Mouse (Mus musculus): Measurements from ENCODE around the gene Acer2.
"Not testable (repeated sequence)": the region's sequence is repeated elsewhere in the genome, so short reads cannot be mapped to it uniquely, and the experiment has no call there.

Gene Acer2

GRCm38 (mm10) chr4:86874146-86874847 lies at the start of gene Acer2:
Gene Acer2 (plus strand): TSS chr4:86874396.
- DNase-seq = peak; percentile 98

GRCm38 (mm10) chr4:86825143-86825542 lies 49.1 kb upstream of the Acer2 start:
- no peak for DNase-seq

DNA sequence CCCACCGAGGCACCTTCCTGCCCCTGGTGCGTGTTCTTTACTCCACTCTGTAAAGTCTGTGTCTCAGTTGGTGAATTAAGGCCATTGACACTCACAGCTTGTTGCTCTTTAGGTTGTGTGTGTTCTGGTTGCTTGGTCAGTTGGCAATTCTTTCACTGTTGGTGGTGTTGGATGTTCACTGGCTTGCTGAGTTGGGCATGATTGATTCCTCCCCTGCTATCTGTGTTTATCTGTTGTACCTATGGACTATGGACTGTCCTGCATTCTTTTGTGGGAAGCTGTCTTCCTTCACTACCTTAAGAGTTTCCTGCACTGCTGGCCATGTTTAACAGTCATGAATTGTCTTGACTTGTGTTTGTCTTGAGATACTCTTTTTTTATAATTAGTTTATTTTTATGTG lies 42.3 kb upstream of the Acer2 start:
- no peak for DNase-seq

DNA sequence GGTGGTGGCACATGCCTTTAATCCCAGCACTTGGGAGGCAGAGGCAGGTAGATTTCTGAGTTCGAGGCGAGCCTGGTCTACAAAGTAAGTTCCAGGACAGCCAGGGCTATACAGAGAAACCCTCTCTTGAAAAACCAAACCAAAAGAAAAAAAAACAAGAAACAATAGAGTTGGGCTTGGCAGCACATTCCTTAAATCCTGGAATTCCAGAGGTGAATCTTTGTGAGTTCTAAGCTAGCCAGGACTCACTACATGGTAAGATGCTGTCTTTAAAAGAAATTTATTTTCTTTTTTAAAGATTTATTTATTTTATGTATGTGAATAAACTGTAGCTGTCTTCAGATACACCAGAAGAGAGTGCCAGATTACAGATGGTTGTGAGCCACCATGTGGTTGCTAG lies 33.1 kb upstream of the Acer2 start:
- DNase-seq = not testable (repeated sequence)

DNA sequence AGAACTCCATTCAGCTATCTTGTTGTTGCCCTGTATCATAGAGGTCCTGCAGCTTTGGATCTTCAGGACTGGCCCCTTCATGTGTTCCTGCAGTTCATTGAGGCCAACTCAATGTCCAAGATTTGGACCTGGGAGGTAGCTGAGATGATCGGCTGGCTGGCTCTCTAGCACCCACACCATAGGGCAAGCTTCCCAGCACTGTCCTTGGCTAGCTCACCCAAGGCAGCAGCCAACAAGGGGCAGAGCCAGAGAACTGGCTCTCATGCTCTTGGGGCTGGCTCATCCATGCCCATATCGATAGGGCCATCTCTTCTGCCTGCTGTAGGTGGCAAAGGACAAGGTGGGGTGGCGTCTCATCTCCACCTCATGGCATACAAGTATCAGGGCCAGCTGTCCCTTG lies 28.8 kb upstream of the Acer2 start:
- DNase-seq = no peak

DNA sequence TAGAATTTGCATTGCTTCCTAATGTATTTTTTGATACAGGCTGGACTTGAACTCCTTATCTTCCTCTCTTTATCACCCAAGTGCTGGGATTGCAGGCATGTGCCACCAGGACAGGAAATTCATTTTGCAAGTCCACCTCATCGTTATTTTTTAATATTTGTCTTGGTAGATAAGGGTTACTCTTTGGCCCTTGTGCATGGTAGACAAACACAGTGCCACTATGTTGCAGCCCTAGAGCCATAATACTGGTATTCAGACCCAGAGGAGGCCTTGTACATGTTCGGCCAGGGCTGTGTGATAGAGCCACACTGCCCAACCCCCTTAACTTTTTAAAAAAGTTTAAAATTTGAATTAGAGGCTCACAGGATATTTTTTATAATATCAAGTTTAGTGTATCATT lies 26.9 kb upstream of the Acer2 start:
- DNase-seq = no peak

- no peak for DNase-seq
Measured at GRCm38 (mm10) chr4:86851331-86851730, 22.9 kb upstream of the Acer2 start.

DNA sequence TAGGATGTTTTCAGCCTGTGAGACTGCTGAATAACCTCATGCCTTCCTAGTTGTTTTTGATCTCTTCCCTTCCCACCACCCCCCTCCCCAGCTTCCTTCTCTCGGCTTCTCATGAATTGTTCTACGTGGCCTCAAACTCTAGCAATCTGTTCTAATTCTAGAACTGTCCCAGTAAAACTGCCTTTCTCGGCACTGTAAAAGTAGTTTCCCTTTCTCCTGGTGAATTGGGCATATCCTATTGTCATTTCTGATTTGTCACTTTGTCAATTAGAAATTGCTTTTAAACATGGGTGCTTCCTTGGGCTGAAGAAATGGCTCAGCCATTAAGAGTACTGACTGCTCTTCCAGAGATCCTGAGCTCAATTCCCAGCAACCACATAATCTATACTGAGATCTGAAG lies 22.2 kb upstream of the Acer2 start:
- DNase-seq = no peak

DNA sequence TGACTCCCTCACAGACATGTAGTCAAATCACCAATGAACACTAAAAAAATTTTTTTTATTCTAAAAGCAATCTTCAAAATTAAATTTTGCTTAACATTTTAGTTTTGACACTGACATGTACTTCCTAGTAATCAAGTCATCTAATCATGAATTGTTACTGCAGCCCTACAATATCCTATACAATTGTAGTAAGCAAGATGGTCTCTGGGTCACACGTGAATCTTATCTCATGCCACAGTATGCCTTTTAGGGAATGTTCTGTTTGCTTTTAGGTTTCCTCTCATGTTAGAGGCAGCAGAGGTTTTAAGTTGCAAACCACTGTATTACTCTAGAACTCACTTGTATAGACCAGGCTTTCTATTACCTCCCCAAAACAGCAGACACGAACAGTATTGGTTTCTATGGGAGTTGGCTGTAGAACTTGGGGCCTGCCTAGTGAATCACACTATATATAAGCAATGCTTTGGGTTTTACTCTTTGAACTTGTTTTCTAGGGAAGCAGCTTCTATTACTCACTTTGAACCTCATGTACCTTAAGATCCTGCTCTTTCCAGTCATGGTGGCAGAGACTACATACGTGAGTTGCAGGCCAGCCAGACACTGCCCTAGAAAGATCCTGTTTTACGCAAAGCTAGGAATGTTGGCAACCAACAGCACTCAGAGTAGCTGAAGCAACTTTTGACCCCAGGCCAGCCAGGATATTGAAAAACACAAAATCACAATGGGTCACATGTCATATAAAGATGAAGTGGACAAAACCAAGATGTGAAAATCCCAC lies 21.2 kb upstream of the Acer2 start:
- DNase-seq = peak; percentile 20

- DNase-seq = no peak
Measured at GRCm38 (mm10) chr4:86856304-86857112, 17.7 kb upstream of the Acer2 start.

DNA sequence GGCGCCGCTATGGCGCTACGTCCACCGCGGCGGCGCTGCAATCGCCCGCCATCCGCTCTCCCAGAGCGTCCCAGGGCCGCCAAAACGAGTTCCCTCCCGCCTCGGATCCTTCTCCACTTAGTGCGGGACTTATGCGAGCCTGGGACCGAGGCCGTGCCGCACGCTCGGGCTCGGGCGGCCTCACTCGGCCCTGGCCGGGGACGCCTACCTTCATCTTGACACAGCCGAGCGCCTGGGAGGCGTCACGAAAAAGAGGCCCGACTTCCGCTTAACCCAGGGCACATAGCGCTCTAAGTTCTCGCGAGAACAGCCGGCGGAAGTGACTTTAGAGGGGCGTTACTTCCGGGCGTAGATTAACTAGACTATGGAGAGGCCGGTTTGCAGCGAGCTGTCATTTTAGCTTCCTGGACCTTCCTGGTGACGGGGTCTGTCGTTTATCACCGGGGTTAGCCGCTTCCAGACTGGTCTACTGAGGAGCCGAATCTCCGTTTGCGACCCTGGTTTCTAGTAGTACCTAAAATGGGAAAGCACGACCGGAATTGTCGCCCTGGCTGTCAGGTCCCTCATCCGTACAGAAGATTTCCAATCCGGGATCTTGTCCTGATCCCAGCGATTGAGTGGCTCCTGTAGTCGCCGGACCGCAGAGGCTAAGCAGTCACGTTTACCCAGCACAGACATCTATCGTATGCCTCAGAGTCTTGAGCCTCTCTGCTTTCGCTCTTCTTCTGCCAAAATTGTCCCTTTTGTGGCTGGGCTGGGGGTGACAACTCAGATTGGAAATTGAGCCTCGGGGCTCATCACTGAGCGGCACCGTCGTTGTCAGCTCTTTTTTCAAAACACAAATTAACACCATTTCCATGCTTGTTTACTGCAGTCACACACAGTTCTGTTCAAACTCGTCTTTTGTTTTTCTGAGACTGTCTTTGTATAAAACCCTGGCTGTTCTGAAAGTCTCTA lies 16.8 kb upstream of the Acer2 start, which contains the start of gene Rps6:
TSS of gene Rps6 (minus strand) at position 300 of the 957 bp plus-strand sequence.
- peak; percentile 97 for DNase-seq

GRCm38 (mm10) chr4:86858070-86858440 lies 16.1 kb upstream of the Acer2 start:
- no peak for DNase-seq

GRCm38 (mm10) chr4:86864087-86864486 lies 10.1 kb upstream of the Acer2 start:
- no peak for DNase-seq

GRCm38 (mm10) chr4:86871988-86872387 lies 2.2 kb upstream of the Acer2 start:
- DNase-seq = no peak

DNA sequence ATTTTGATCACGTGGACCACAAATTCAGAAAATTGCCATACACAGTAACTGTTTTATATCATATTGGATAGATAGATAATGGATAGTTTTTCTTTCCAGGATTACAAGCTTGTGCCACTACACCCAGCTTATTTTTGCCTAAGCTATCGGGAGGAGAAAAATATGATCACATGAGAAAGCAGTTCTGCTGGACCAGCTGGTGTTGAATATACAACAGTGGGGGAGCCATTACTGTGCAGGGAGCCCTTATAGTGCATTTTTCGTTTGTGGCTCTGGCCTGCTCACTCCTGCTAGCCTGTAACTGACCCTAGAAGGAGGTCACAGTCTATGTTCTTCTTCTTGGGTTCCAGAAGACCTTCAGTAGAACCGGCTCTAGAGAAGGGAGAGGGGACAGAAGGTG lies 1.1 kb upstream of the Acer2 start:
- DNase-seq = no peak

- no peak for DNase-seq
Measured at GRCm38 (mm10) chr4:86879477-86879876, 5.3 kb downstream of the Acer2 start.

- DNase-seq = no peak
Measured at GRCm38 (mm10) chr4:86881178-86881577, 7.0 kb downstream of the Acer2 start.

GRCm38 (mm10) chr4:86882413-86882812 lies 8.2 kb downstream of the Acer2 start:
- no peak for DNase-seq

DNA sequence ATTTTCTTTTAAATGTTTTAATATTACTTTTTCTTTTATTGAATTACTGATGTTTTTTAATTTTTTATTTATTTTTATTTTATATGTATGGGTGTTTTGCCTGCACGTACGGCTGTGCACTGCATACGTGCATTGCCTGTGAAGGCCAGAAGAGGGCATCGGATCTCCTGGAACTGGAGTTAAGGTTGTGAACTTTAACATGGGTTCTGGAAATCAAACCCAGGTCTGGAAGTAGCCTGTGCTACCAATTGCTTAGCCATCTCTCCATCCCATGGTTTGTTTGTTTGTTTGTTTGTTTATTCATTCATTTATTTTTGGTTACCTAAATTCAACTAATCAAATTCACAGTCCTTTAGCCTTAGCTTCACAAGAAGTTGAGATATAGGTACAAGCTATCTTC lies 10.7 kb downstream of the Acer2 start:
- peak; percentile 49 for DNase-seq

GRCm38 (mm10) chr4:86885790-86886159 lies 11.6 kb downstream of the Acer2 start:
- no peak for DNase-seq

DNA sequence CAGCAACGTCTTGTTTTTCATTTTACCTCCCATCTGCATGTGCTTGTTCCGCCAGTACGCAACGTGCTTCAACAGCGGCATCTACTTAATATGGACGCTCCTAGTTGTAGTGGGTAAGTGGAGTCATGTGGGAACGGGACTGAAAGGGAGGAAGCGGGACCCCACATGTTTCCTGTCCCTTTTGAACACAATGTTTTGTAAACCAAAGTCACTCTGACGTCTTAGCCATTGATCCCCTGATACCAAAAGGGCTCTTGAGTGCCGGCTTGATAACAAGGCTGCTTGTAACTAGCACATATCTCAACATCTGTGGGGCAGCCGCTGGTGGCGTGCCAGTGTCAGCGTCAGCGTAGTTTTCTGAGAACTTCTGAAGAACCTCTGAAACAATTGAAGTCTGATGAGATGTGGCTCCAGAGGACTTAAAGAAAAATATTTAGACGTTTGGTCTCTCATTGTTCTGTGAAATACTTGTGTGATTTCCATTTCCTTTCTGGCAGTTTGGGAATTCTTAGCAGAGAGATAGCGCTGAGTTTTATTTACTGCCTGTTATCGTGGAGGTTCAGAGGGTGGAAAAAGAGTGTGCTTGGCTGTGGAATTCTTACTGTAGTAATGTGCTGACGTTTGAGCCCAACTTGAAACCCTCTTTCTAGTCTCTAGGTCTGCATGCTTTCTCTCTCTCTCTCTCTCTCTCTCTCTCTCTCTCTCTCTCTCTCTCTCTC lies 12.1 kb downstream of the Acer2 start:
- DNase-seq = peak; percentile 78

- DNase-seq = no peak
Measured at GRCm38 (mm10) chr4:86887879-86888278, 13.7 kb downstream of the Acer2 start.
